Mouse (Mus musculus) stomach, postnatal 0 days (tissue): ENCODE measurements at regions not wholly inside any gene's neighbourhood (a gene's known extent, or its start where the extent isn't known, plus 50 kb on each side); places are given as distances from the start of the nearest gene placed in this dataset.

Experiments used
- ATAC-seq: fragments of 200-750 bp; cut with Nextera tagmentation; 2 replicates; pipeline ENCODE4 v1.8.0; 2017; ENCODE audit not compliant: low FRiP score, low TSS enrichment
- DNase-seq: peaks from one replicate; pipeline ENCODE4 v3.0.0-alpha.2; 2016; ENCODE audit warnings: low spot score
- H3K27ac ChIP-seq: fragments of 300-500 bp; sonication (generic); replicated peaks from 2 replicates; pipeline ENCODE4 v1.5.1; 2014; ENCODE audit warnings: mild to moderate bottlenecking, control low read depth
- H3K27me3 ChIP-seq: fragments of 300-500 bp; sonication (generic); 2 replicates; pipeline ENCODE4 v1.6.1; 2014; ENCODE audit warnings: low read length; ENCODE audit not compliant: control insufficient read depth, insufficient read depth
- H3K36me3 ChIP-seq: fragments of 300-500 bp; sonication (generic); 2 replicates; pipeline ENCODE4 v1.6.1; 2014; ENCODE audit warnings: low read length, mixed read lengths; ENCODE audit not compliant: control insufficient read depth, insufficient read depth
- H3K4me1 ChIP-seq: fragments of 300-500 bp; sonication (generic); replicated peaks from 2 replicates; pipeline ENCODE4 v1.6.1; 2014; ENCODE audit warnings: antibody characterized with exemption; ENCODE audit not compliant: control insufficient read depth, insufficient read depth
- H3K4me2 ChIP-seq: fragments of 300-500 bp; sonication (generic); replicated peaks from 2 replicates; pipeline ENCODE4 v1.6.1; 2014; ENCODE audit warnings: low read depth, mild to moderate bottlenecking, control low read depth, moderate library complexity
- H3K4me3 ChIP-seq: fragments of 300-500 bp; sonication (generic); 2 replicates; pipeline ENCODE4 v1.5.1; 2014; ENCODE audit warnings: low read depth, low read length, control low read depth
- H3K9ac ChIP-seq: fragments of 300-500 bp; sonication (generic); 2 replicates; pipeline ENCODE4 v1.6.1; 2014; ENCODE audit warnings: mild to moderate bottlenecking, low read length, control low read depth, mixed read lengths
- H3K9me3 ChIP-seq: fragments of 300-500 bp; sonication (generic); 2 replicates; pipeline ENCODE4 v1.6.1; 2016; ENCODE audit warnings: low read length; ENCODE audit not compliant: control insufficient read depth
- CTCF ChIP-seq: IDR thresholded peaks from 2 replicates; pipeline ENCODE4 v1.5.1; 2016; ENCODE audit warnings: antibody characterized with exemption, low read depth, mild to moderate bottlenecking, moderate library complexity
- EP300 ChIP-seq: optimal IDR thresholded peaks from 2 replicates; pipeline ENCODE3; 2016; ENCODE audit warnings: antibody characterized with exemption
- WGBS: fragments of 180-500 bp; shearing (Covaris S2); extraction: QIAGEN DNeasy Blood & Tissue Kit; methylation state at CpG from one replicate; pipeline ENCODE4 v1.1.7; 2014; 5-methylcytosine and 5-hydroxymethylcytosine counted together

GRCm38 (mm10) chr10:126646587-126646986 lies 254.6 kb downstream of the Atp23 start:
- DNase-seq = no peak
- ATAC-seq = no peak
- H3K4me3 ChIP-seq = no peak overlapping the region
- no peaks in the 10 kb centered on the region for H3K36me3 ChIP-seq
- no peaks in the 10 kb centered on the region for H3K27me3 ChIP-seq
- H3K4me2 ChIP-seq = no peak overlapping the region
- TF ChIP-seq EP300 (no peak), CTCF (no peak)
- no peak overlapping the region for H3K27ac ChIP-seq
- H3K9me3 ChIP-seq = no peaks in the 10 kb centered on the region
- H3K9ac ChIP-seq = no peak overlapping the region
- 56% methylated on average over 4 of the region's 4 CpGs for WGBS
- H3K4me1 ChIP-seq = no peaks in the 10 kb centered on the region

GRCm38 (mm10) chr10:126641792-126642289 lies 259.3 kb downstream of the Atp23 start:
- Histone ChIP-seq H3K27ac (no peak overlapping the region), H3K4me3 (no peak overlapping the region), H3K36me3 (no peaks in the 10 kb centered on the region), H3K4me1 (no peaks in the 10 kb centered on the region), H3K4me2 (no peak overlapping the region), H3K9ac (no peak overlapping the region), H3K27me3 (no peaks in the 10 kb centered on the region), H3K9me3 (no peaks in the 10 kb centered on the region)
- DNase-seq (no peak), ATAC-seq (peak; percentile 64; the same call in 1 of the 2 replicates)
- TF ChIP-seq EP300 (no peak), CTCF (no peak)
- 9% methylated on average over 9 of the region's 9 CpGs for WGBS

GRCm38 (mm10) chr10:126634731-126635130 lies 266.4 kb downstream of the Atp23 start:
- no peaks in the 10 kb centered on the region for H3K27me3 ChIP-seq
- ATAC-seq (no peak), DNase-seq (no peak)
- no peak for TF ChIP-seq CTCF
- no peak for TF ChIP-seq EP300
- H3K27ac ChIP-seq = no peak overlapping the region
- H3K9ac ChIP-seq = no peak overlapping the region
- H3K4me1 ChIP-seq = no peaks in the 10 kb centered on the region
- no peaks in the 10 kb centered on the region for H3K9me3 ChIP-seq
- H3K4me2 ChIP-seq = no peak overlapping the region
- no peak overlapping the region for H3K4me3 ChIP-seq
- no peaks in the 10 kb centered on the region for H3K36me3 ChIP-seq
- WGBS = 15% methylated on average over 13 of the region's 13 CpGs

GRCm38 (mm10) chr10:126628057-126628456 lies 273.1 kb downstream of the Atp23 start:
- ATAC-seq = no peak
- no peaks in the 10 kb centered on the region for H3K9me3 ChIP-seq
- no peaks in the 10 kb centered on the region for H3K4me1 ChIP-seq
- no peak for TF ChIP-seq EP300
- TF ChIP-seq CTCF = peak; percentile 57
- DNase-seq = no peak
- H3K9ac ChIP-seq = no peak overlapping the region
- 40% methylated on average over 4 of the region's 4 CpGs for WGBS
- H3K27me3 ChIP-seq = no peaks in the 10 kb centered on the region
- no peak overlapping the region for H3K27ac ChIP-seq
- no peaks in the 10 kb centered on the region for H3K36me3 ChIP-seq
- H3K4me3 ChIP-seq = no peak overlapping the region
- H3K4me2 ChIP-seq = no peak overlapping the region

- peak; percentile 28 for DNase-seq
These were observed 275.7 kb downstream of the Atp23 start for GRCm38 (mm10) chr10:126625466-126625865.

GRCm38 (mm10) chr10:126620802-126621201 lies 280.4 kb downstream of the Atp23 start:
- H3K27ac ChIP-seq = no peak overlapping the region
- no peaks in the 10 kb centered on the region for H3K9me3 ChIP-seq
- H3K4me2 ChIP-seq = no peak overlapping the region
- DNase-seq (no peak), ATAC-seq (no peak)
- H3K27me3 ChIP-seq = no peaks in the 10 kb centered on the region
- H3K4me1 ChIP-seq = no peaks in the 10 kb centered on the region
- no peak overlapping the region for H3K9ac ChIP-seq
- H3K36me3 ChIP-seq = no peaks in the 10 kb centered on the region
- H3K4me3 ChIP-seq = no peak overlapping the region
- TF ChIP-seq CTCF (no peak), EP300 (no peak)
- WGBS = 86% methylated on average over 6 of the region's 6 CpGs

More at GRCm38 (mm10) chr10:126625466-126625865, 275.7 kb downstream of the Atp23 start:
- no peak overlapping the region for H3K27ac ChIP-seq
- no peak overlapping the region for H3K4me3 ChIP-seq
- ATAC-seq = no peak
- no peaks in the 10 kb centered on the region for H3K36me3 ChIP-seq
- no peaks in the 10 kb centered on the region for H3K27me3 ChIP-seq
- no peaks in the 10 kb centered on the region for H3K4me1 ChIP-seq
- H3K4me2 ChIP-seq = no peak overlapping the region
- TF ChIP-seq CTCF (no peak), EP300 (no peak)
- H3K9ac ChIP-seq = no peak overlapping the region
- no peaks in the 10 kb centered on the region for H3K9me3 ChIP-seq
- WGBS = 48% methylated on average over 7 of the region's 7 CpGs
